Mouse (Mus musculus): Measurements from ENCODE around the gene Ptpru.

DNA sequence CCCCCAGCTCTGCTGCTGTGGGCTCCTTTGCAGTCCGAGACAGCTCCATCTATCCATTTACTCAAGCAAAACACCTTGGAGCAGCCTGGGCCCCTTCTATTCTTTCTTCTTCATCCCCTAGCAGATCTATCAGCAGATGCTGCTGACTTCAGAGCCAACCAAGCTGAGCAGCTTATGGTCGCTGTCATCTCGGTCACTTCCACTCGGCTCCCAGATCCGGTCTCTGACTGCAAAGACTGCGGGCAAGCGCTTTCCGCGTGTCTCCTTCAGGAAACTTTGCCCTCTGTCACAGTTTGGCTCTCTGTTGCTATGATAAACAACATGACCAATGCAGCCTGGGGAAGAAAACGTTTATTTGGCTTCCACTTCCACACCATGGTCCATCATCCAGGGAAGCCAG is 23.2 kb downstream of the Ptpru start:
- TF ChIP-seq CTCF (IDR thresholded peaks at IDR 0.05; ENCODE audit: low read depth, low read length) (no peak), POLR2A (IDR thresholded peaks at IDR 0.05; ENCODE audit: borderline replicate concordance, low read depth, low read length) (no peak)

Data from bone marrow macrophage, adult 2 months (primary cell).